Mouse (Mus musculus) gastrocnemius, postnatal 36 days (tissue): Measurements from ENCODE around the gene Gm20517. TPM values are rescaled to one million over a fixed set of nuclear protein-coding genes. Genes with fewer than 3 reads are reported as not detected.
"Not testable (repeated sequence)": the region's sequence is repeated elsewhere in the genome, so short reads cannot be mapped to it uniquely, and the experiment has no call there.

Experiments
- DNase-seq, 2 experiments: peaks; one replicate each; pipeline ENCODE4 v3.0.0; 2022
- intact Hi-C: fragments of 180-260 bp; cut with DNase I; formaldehyde crosslinking; loops from one replicate; pipeline ENCODE4 v1.15.1; 2025
- total RNA-seq, 2 experiments: library from RNA; stranded (reverse); gene quantifications; 2 replicates each; pipeline ENCODE4 v1.2.3; 2021

Gene Gm20517
- total RNA-seq, 2 experiments from 2014 or later, result 0.42 to 1.3 TPM

GRCm38 (mm10) chr17:47618556-47619311, 7.3 kb downstream of the Gm20517 start:
- intact Hi-C loops, result no loop called here
- DNase-seq, result no peak

DNA sequence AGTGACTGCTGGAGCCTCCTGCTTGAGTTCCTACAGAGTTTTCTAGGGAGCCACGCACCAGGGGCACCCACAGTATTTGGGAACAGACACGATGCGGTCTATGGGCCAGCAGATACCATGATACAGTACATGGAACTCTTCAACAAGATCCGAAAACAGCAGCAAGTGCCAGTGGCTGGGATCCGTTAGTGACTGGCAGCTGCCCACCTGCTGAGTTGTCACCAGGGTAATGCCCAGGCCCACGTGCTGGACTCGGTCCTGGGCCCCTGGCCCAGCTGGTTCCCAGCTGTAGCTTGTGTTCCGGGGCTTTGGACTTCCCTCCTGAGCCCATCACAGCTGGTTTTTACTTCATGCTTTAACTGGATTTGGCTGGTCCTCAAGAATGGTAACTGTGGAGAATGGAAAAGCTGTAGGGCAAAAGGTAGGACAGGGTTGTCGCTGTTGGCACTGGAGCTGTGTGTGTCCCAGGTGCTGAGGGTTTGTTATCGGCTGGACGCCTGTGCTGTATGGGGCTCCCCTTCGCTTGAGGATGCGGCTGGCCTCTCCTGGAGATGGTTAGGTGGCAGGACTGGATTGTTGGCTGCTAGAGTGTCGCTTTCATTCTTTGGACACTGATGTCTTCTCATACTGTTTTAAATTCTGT, 11.6 kb downstream of the Gm20517 start:
- intact Hi-C loops, result no loop called here
- no peak for DNase-seq

DNA sequence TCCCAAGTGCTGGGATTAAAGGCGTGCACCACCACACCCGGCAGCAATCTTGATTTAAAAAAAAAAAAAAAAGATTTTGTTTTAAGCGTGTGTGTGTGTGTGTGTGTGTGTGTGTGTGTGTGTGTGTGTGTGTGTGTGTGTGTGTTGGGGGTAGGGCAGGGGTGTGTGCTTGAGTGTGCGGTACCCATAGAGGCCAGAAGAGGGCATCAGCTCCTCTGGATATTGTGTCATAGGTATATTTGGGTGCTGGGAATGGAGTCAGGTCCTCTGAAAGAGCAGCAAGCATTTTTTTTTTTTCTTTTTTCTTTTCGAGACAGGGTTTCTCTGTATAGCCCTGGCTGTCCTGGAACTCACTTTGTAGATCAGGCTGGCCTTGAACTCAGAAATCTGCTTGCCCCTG, 13.2 kb downstream of the Gm20517 start:
- intact Hi-C loops, DNase-seq: not testable (repeated sequence)

DNA sequence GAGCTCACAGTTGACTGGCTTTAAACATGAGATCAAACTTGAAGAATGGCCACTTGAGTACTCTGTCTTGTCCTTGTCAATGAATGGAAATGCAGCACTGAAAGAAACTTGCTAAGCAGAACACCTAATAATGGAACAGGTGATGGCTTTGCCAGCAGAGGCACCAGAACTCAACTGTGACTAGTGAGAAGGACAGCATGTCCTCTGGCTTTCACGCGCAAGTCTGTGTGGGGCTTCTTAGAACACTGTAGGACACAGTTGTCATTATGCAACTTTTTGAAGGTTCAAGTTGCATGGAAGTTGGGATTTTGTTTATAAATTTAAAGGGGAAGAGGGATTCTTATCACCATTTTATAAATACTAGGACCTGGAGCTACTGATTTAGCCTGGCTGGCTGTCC, 13.7 kb downstream of the Gm20517 start:
- DNase-seq, result no peak
- intact Hi-C loops, result no loop called here

DNA sequence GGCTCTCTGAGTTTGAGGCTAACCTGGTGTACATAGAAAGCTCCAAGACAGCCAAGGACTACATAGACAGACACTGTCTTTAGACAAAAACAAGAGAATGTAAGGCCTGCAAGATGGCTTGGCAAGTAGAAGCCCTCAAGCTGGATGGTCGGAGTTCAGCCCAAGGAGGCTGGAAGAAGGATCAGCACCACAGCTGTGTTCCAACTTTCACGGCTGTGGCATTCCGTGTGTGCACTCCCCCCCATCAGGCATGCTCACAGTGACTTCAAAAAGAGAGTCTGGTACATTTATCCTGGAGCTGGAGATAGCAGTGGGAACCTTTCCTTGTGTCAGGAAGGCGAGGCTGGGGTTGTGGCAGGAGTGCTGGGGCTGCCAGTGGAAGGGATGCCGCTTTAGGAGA, 14.6 kb downstream of the Gm20517 start:
- DNase-seq, result no peak
- intact Hi-C loops, result no loop called here

DNA sequence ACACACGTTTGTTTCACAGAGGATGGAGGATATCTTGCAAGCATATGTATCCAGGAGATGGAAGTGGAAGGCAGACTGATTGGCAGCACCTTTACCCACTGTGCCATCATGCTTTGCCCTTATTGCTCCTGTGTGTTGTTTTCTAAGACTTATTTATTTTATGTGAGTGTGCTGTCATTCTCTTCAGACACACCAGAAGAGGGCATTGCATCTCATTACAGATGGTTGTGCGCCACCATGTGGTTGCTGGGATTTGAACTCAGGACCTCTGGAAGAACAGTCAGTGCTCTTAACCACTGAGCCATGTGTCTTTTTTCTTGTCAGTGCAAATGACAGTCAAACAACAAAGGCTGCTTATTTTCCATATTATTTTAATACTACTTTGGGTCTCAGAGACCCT, 16.4 kb downstream of the Gm20517 start:
- intact Hi-C loops, result no loop called here
- no peak for DNase-seq

DNA sequence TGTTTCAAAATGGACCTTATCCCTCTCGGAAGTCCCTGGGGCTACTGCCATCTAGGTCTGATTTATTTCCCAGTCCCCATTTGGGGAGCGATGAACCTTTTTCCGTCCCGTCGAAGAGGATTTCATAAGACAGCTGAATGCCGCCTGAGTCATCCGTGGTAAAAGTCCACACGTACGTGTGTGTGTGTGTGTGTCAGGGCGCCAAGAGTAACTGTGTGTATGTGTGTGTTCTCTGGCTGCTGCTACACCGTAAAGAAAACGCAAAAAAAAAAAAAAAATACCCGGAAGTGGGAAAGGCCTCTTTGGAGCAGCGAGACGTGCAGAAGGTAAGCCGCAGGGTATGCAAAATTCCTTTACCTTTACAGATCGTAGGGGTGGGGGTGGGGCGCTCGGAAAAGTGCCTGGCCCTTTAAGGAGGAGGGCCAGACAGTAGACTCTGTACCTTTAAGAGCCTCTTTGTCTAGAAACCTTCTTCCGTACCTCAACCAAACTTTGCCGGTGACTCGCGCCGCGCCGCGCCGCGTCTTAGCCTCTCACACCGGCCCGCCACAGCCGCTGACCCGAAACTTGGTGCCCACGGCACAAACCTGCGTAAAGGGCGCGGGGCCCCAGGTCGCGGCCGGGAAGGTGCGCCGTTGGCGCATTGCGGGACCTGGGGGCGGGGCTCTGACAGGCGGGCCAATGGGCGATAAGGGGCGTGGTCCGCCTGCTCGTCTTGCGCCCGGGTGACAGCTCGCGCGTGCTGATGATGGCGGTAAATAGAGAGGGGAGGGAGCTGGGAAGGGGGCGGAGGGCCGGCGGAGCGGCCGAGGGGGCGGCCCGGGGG, 17.7 kb downstream of the Gm20517 start:
- peak; percentile 92 for DNase-seq
- intact Hi-C loops, result no loop called here

GRCm38 (mm10) chr17:47629717-47630677, 18.6 kb downstream of the Gm20517 start:
- DNase-seq, result peak; percentile 29 to 37
- intact Hi-C loops, result loop anchor here (5.0 kb wide), 1 partner anchor 42 kb away; no protein-coding TSS in a partner anchor

- DNase-seq, result no peak
- intact Hi-C loops, result loop anchor here (5.0 kb wide), 1 partner anchor 42 kb away; no protein-coding TSS in a partner anchor
Measured at GRCm38 (mm10) chr17:47630678-47631065, 19.3 kb downstream of the Gm20517 start, which contains the start of gene Usp49. Gene Usp49, plus strand, starts transcription at chr17:47630690.

GRCm38 (mm10) chr17:47632181-47632840, 20.9 kb downstream of the Gm20517 start:
- no peak for DNase-seq
- intact Hi-C loops, result loop anchor here (5.0 kb wide), 1 partner anchor 40 kb away; no protein-coding TSS in a partner anchor

DNA sequence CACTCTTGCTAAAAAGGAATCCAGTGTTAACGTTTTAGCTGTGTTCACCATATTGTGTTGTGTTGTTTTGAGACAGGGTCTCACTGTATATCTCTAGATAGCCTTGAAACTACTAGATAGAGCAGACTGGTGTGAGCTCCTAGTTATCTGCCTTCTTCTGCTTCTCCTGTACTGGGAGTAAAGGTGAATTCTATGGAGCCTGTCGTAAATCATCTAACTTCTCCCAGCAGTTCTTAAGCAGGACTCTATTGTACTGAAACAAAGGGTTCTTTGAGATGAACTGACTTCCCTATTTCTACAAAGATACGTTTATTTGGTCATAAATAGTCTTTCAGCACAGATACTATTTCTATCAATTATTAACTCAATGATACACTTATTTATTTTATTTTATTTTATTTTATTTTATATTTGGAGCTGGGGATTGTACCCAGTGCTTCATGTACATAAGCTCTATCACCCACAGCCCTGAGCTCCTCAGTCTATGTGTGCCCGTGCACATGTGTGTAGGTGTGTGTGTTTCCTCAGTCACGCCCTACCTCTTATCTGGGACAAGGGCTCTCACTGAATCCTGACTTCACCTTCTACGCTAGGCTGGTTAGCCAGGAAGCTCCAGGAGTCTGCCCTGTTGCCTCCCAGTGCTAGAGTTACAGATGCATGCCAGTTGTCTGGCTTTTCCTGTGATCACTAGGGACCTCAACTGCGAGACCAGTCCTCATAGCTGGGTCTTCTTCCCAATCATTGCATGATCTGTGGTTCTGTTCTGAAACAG, 22.8 kb downstream of the Gm20517 start:
- intact Hi-C loops, result loop anchor here (5.0 kb wide), 1 partner anchor 38 kb away; no protein-coding TSS in a partner anchor

GRCm38 (mm10) chr17:47642992-47643391, 31.6 kb downstream of the Gm20517 start:
- no peak for DNase-seq
- intact Hi-C loops, result no loop called here

More for the DNA sequence above, 22.8 kb downstream of the Gm20517 start:
- no peak for DNase-seq

DNA sequence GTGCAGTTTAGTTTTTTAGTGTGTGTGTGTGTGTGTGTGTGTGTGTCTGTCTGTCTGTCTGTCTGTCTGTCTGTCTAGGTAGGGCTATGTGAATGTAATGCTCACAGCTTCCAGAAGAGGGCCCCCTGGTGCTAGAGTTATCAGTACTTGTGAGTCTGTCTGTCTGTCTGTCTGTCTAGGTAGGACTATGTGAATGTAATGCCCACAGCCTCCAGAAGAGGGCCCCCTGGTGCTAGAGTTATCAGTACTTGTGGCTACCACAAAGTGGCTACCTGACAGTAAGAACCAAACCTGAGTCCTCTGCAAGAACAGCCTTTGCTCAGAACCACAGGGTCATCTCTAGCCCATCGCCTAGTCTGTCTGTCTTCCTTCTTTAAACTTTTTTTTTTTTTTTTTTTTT, 35.3 kb downstream of the Gm20517 start:
- intact Hi-C loops, result no loop called here
- peak; percentile 41 to 44 for DNase-seq

DNA sequence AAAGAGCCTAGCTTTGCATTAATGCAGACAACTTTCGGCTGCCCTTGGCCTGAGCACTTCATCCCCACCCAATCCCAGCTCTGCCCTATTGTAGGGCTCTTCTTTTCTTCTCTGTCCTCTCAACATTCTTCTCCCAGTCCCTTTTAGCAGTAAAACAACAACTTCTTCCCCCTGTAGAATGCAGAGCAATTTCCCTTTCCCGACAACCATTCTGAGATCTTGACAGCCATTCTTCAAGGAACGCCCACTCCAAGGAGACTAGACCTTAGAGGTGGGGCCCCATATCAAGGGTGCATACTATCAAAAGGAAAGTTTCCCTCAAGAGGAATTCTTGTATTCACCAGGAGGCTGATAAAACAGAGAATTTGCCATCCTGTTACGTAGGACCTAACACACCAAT, 37.6 kb downstream of the Gm20517 start:
- DNase-seq, result no peak
- intact Hi-C loops, result no loop called here

DNA sequence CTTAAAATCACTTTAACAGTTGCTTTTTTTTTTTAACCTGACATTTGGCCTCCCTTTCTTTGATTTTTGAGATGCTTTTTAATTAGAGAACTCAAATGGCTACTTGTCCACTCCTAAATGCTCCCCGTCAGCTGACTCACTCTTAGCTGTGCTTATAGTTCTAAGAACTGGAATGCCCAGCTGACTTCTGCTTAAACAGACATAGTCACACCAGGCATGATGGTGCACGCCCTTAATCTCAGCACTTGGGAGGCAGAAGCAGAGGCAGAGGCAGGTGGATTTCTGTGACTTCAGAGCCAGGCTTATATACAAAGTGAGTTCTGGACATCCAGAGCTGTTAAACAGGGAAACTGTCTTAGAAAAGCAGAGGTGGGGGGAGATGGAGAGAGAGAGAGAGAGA, 40.6 kb downstream of the Gm20517 start:
- intact Hi-C loops, result no loop called here
- no peak for DNase-seq

DNA sequence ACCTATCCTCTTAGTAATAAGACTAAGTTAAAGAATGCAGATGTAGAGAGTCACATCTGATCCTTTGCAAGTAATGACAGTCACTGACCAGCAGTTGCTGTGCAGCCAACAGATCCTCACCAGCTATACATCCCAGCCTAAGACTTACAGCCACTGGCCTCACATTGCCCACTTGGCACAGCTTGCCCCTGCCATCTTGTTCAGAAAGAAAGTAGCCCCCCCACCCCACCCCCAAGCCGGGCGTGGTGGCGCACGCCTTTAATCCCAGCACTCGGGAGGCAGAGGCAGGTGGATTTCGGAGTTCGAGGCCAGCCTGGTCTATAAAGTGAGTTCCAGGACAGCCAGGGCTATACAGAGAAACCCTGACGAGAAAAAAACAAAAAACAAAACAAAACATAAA, 43.0 kb downstream of the Gm20517 start:
- intact Hi-C loops, DNase-seq: not testable (repeated sequence)

DNA sequence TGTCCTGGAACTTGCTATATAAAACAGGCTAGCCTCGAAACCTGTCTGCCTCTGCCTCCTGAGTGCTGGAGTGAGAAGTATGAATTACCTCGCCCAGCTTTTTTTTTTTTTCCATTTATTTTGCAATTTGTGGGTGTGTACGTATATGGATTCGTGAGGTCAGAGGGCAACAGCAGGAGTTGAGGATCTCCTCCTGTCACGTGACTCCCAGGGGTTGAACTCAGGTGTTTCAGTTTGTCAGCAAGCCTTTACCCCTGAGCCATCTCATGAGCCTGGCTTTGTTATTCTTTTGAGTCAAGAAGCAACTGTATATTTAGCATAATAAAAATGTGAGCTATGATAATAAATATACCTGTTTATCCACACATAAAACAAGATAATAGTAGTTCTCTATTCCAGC, 44.3 kb downstream of the Gm20517 start:
- DNase-seq, result no peak
- intact Hi-C loops, result no loop called here

- intact Hi-C loops, result no loop called here
- DNase-seq, result no peak
Measured at GRCm38 (mm10) chr17:47657901-47658300, 46.5 kb downstream of the Gm20517 start.
